Mouse (Mus musculus) embryonic facial prominence, embryonic 14.5 days (tissue): Measurements from ENCODE around the gene Ccdc188. TPM values are rescaled to one million over a fixed set of nuclear protein-coding genes. Genes with fewer than 3 reads are reported as not detected.

Source experiments
- ATAC-seq: fragments of 200-750 bp; cut with Nextera tagmentation; 2 replicates; pipeline ENCODE4 v1.8.0; 2017; ENCODE audit warnings: low read depth, moderate number of reproducible peaks, moderate TSS enrichment
- DNase-seq: peaks from one replicate; pipeline ENCODE4 v3.0.0-alpha.2; 2015; ENCODE audit warnings: low spot score
- H3K27ac ChIP-seq: fragments of 300-500 bp; sonication (generic); replicated peaks from 2 replicates; pipeline ENCODE4 v1.5.1; 2014; ENCODE audit warnings: low read depth, mild to moderate bottlenecking, low read length, moderate library complexity
- H3K27me3 ChIP-seq: fragments of 300-500 bp; sonication (generic); replicated peaks from 2 replicates; pipeline ENCODE4 v1.6.1; 2014; ENCODE audit warnings: low read length; ENCODE audit not compliant: control insufficient read depth, insufficient read depth
- H3K36me3 ChIP-seq: fragments of 300-500 bp; sonication (generic); 2 replicates; pipeline ENCODE4 v1.6.1; 2014; ENCODE audit warnings: low read length, mixed read lengths; ENCODE audit not compliant: control insufficient read depth, insufficient read depth
- H3K4me1 ChIP-seq: fragments of 300-500 bp; sonication (generic); 2 replicates; pipeline ENCODE4 v1.6.1; 2014; ENCODE audit warnings: antibody characterized with exemption, low read length; ENCODE audit not compliant: control insufficient read depth, insufficient read depth
- H3K4me2 ChIP-seq: fragments of 300-500 bp; sonication (generic); 2 replicates; pipeline ENCODE4 v1.6.1; 2014; ENCODE audit warnings: low read depth, mild to moderate bottlenecking, low read length, moderate library complexity, mixed read lengths
- H3K4me3 ChIP-seq: fragments of 300-500 bp; sonication (generic); 2 replicates; pipeline ENCODE4 v1.5.1; 2014; ENCODE audit warnings: low read depth, mild to moderate bottlenecking, low read length
- H3K9ac ChIP-seq: fragments of 300-500 bp; sonication (generic); 2 replicates; pipeline ENCODE4 v1.6.1; 2014; ENCODE audit warnings: low read depth, mild to moderate bottlenecking, low read length, moderate library complexity, mixed read lengths
- H3K9me3 ChIP-seq: fragments of 300-500 bp; sonication (generic); 2 replicates; pipeline ENCODE4 v1.6.1; 2016; ENCODE audit warnings: low read length; ENCODE audit not compliant: control insufficient read depth
- WGBS: fragments of 180-500 bp; shearing (Covaris S2); extraction: QIAGEN DNeasy Blood & Tissue Kit; methylation state at CpG from one replicate; pipeline ENCODE4 v1.1.7; 2014; 5-methylcytosine and 5-hydroxymethylcytosine counted together
- polyA plus RNA-seq: library from polyadenylated mRNA; unstranded; fragments of >200 nt; fragmentation: Nextera tagmentation; extraction: Ambion mirVana; gene quantifications from 2 replicates; pipeline ENCODE4 v1.2.1, GENCODE M21; 2014

Ccdc188 gene
- polyA plus RNA-seq, 1 experiment from 2014 or later = not detected

GRCm38 (mm10) chr16:18249364-18249967 is 31.8 kb downstream of the Ccdc188 start:
- Histone ChIP-seq H3K4me3 (peak overlapping the region; percentile 85), H3K27ac (peak overlapping the region; percentile 90), H3K36me3 (peaks cover 71% of the 10 kb centered on the region), H3K4me1 (peaks cover 30% of the 10 kb centered on the region), H3K9ac (peak overlapping the region; percentile 93), H3K4me2 (peak overlapping the region; percentile 88), H3K9me3 (no peaks in the 10 kb centered on the region), H3K27me3 (no peaks in the 10 kb centered on the region)
- DNase-seq = peak; percentile 45
- ATAC-seq = peak; percentile 3
- 8% methylated on average over 26 of the region's 27 CpGs for WGBS

- ATAC-seq (no peak), DNase-seq (no peak)
- no peaks in the 10 kb centered on the region for H3K27me3 ChIP-seq
- 60% methylated on average over 4 of the region's 4 CpGs for WGBS
- H3K36me3 ChIP-seq = peaks cover 70% of the 10 kb centered on the region
- H3K9me3 ChIP-seq = no peaks in the 10 kb centered on the region
- H3K27ac ChIP-seq = peak overlapping the region; percentile 90; the same call in 1 of the 2 replicates
- H3K9ac ChIP-seq = peak overlapping the region; percentile 93
- H3K4me1 ChIP-seq = peaks cover 30% of the 10 kb centered on the region
- peak overlapping the region; percentile 85 for H3K4me3 ChIP-seq
- peak overlapping the region; percentile 88 for H3K4me2 ChIP-seq
Observed at GRCm38 (mm10) chr16:18250231-18250630, 32.6 kb downstream of the Ccdc188 start.

GRCm38 (mm10) chr16:18250828-18251790 is 33.4 kb downstream of the Ccdc188 start:
- no peaks in the 10 kb centered on the region for H3K27me3 ChIP-seq
- peak overlapping the region; percentile 88 for H3K4me2 ChIP-seq
- H3K9me3 ChIP-seq = no peaks in the 10 kb centered on the region
- 65% methylated on average over 10 of the region's 10 CpGs for WGBS
- H3K36me3 ChIP-seq = peaks cover 70% of the 10 kb centered on the region
- no peak overlapping the region for H3K27ac ChIP-seq
- peak overlapping the region; percentile 85 for H3K4me3 ChIP-seq
- ATAC-seq (no peak), DNase-seq (peak; percentile 29)
- peaks cover 30% of the 10 kb centered on the region for H3K4me1 ChIP-seq
- peak overlapping the region; percentile 93 for H3K9ac ChIP-seq

- WGBS = 91% methylated on average over 6 of the region's 6 CpGs
- no peak overlapping the region for H3K4me2 ChIP-seq
Observed at GRCm38 (mm10) chr16:18252736-18253135, 35.1 kb downstream of the Ccdc188 start.

GRCm38 (mm10) chr16:18253866-18254265 is 36.2 kb downstream of the Ccdc188 start:
- Histone ChIP-seq H3K9me3 (no peaks in the 10 kb centered on the region), H3K4me1 (peaks cover 16% of the 10 kb centered on the region), H3K9ac (no peak overlapping the region), H3K27ac (no peak overlapping the region), H3K4me3 (no peak overlapping the region), H3K27me3 (no peaks in the 10 kb centered on the region), H3K4me2 (no peak overlapping the region), H3K36me3 (peaks cover 85% of the 10 kb centered on the region)
- ATAC-seq = no peak
- 82% methylated on average over 1 of the region's 1 CpGs for WGBS
- no peak for DNase-seq

More at GRCm38 (mm10) chr16:18252736-18253135, 35.1 kb downstream of the Ccdc188 start:
- H3K4me1 ChIP-seq = peaks cover 16% of the 10 kb centered on the region
- H3K27me3 ChIP-seq = no peaks in the 10 kb centered on the region
- H3K36me3 ChIP-seq = peaks cover 76% of the 10 kb centered on the region
- no peaks in the 10 kb centered on the region for H3K9me3 ChIP-seq
- H3K9ac ChIP-seq = no peak overlapping the region
- H3K4me3 ChIP-seq = no peak overlapping the region
- no peak overlapping the region for H3K27ac ChIP-seq
- DNase-seq = no peak
- ATAC-seq = no peak

GRCm38 (mm10) chr16:18258221-18258620 is 40.5 kb downstream of the Ccdc188 start, which contains the start of gene Gm49776:
TSS of gene Gm49776 (minus strand) at chr16:18258321.
- H3K36me3 ChIP-seq = peaks cover 96% of the 10 kb centered on the region
- no peak within 1 kb of the TSS for H3K4me2 ChIP-seq
- no peaks in the 10 kb centered on the region for H3K4me1 ChIP-seq
- no peak for ATAC-seq
- no peak within 1 kb of the TSS for H3K4me3 ChIP-seq
- H3K27me3 ChIP-seq = no peaks in the 10 kb centered on the region
- 98% methylated on average over 2 of the region's 2 CpGs for WGBS
- no peaks in the 10 kb centered on the region for H3K9me3 ChIP-seq
- H3K27ac ChIP-seq = no peak within 1 kb of the TSS
- H3K9ac ChIP-seq = no peak within 1 kb of the TSS
- DNase-seq = no peak

GRCm38 (mm10) chr16:18265024-18265423 is 47.3 kb downstream of the Ccdc188 start:
- 81% methylated on average over 2 of the region's 2 CpGs for WGBS
- Histone ChIP-seq H3K27ac (no peak overlapping the region), H3K9me3 (no peaks in the 10 kb centered on the region), H3K4me2 (no peak overlapping the region), H3K9ac (no peak overlapping the region), H3K36me3 (peaks cover 93% of the 10 kb centered on the region), H3K4me3 (no peak overlapping the region), H3K27me3 (no peaks in the 10 kb centered on the region), H3K4me1 (no peaks in the 10 kb centered on the region)
- ATAC-seq (no peak), DNase-seq (no peak)

GRCm38 (mm10) chr16:18268182-18268581 is 50.5 kb downstream of the Ccdc188 start:
- H3K9me3 ChIP-seq = no peaks in the 10 kb centered on the region
- no peaks in the 10 kb centered on the region for H3K27me3 ChIP-seq
- H3K36me3 ChIP-seq = peaks cover 94% of the 10 kb centered on the region
- no peaks in the 10 kb centered on the region for H3K4me1 ChIP-seq
- no peak overlapping the region for H3K27ac ChIP-seq
- no peak overlapping the region for H3K4me2 ChIP-seq
- WGBS = 92% methylated on average over 5 of the region's 5 CpGs
- DNase-seq (no peak), ATAC-seq (no peak)
- H3K9ac ChIP-seq = no peak overlapping the region
- H3K4me3 ChIP-seq = no peak overlapping the region
